Mouse (Mus musculus) erythroid progenitor cell, adult 5-6 weeks (primary cell): Measurements from ENCODE around the gene Yars2. TPM values are rescaled to one million over a fixed set of nuclear protein-coding genes. Genes with fewer than 3 reads are reported as not detected.

Experiments
- ATAC-seq: replicated peaks from 2 replicates; pipeline ENCODE4 v1.8.0; 2016; ENCODE audit warnings: moderate number of reproducible peaks, mild to moderate bottlenecking, moderate TSS enrichment, inconsistent platforms; ENCODE audit not compliant: poor library complexity, low FRiP score, severe bottlenecking
- total RNA-seq, 2 experiments: library from RNA; stranded (forward) in 1 of 2; stranded (reverse) in 1 of 2; fragments of 150-400 nt in 1 of 2; fragments of 186-747, 209-891 nt in 1 of 2; gene quantifications; 2 replicates each; pipeline versions ENCODE4 v1.2.3 to v1.2.4; 2015 to 2017; ENCODE audit warnings: low replicate concordance in 2 of 2

Gene Yars2
- 28.5 and 29.9 TPM in 2 replicates for total RNA-seq (2015; ENCODE audit: low replicate concordance)
- total RNA-seq (2017; ENCODE audit: low replicate concordance), result 0.45 and 2.4 TPM in 2 replicates

GRCm38 (mm10) chr16:16302369-16303137 is at the start of gene Yars2:
Gene Yars2, plus strand, starts transcription at chr16:16302965.
- peak; percentile 99 for ATAC-seq

DNA sequence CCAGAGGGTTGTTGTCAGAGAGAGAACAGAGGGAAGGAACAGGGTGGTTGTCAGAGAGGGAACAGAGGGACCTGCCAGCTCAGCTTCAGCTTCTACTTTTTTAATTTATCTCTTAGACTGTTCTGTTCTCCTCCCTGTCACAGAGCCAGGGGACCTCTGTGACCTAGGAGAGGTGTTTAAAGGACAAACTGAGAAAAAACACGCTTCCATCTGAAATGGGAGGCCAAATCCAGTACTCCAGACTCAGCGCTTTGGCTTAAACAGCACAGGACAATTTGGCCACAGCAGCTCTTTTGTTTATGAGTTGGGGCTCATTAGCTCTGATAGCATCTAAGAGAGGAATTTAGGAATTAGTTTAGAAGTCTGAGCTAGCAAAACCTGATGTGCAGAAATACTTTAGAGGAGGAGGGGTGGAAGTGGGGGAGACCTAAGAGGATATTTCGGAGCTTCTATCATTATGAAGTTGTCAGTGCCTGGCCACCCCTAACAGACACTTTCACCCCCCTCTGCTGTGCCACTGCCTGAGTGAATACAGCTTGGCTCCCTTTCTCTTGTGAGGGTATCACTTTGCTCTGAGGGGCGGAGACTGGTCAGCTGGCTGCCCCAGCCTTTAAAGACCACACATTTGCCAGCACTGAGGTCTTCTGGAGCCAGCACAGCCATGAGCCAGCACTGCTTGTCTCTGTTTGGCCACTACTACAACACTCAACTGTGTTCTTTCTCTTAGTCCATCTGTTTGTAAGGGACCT is 49.3 kb upstream of the Yars2 start:
- ATAC-seq, result no peak

- ATAC-seq, result no peak
Measured at GRCm38 (mm10) chr16:16255217-16255616, 47.5 kb upstream of the Yars2 start.

DNA sequence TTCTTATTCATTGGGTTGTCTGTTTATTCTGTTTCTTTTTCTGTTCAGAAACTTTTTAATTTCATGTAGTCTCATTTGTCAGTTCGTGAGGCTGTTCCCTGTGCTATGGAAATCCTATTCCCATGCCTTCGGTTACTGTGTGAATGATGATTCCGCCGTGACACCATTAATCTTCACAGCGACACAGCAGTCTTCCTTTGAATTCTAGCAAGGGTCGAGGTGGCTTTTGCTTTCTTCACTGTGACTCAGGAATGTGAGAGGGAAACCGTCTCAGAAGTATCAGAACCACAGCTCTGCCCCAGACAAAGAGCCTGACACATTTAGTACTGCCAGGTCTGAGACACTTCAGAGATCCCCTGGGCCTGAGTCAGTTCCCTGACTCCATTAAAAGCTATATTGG is 46.9 kb upstream of the Yars2 start:
- ATAC-seq, result no peak

- ATAC-seq, result no peak
Measured at GRCm38 (mm10) chr16:16256672-16257071, 46.1 kb upstream of the Yars2 start.

- ATAC-seq, result no peak
Measured at GRCm38 (mm10) chr16:16260882-16261281, 41.9 kb upstream of the Yars2 start.

DNA sequence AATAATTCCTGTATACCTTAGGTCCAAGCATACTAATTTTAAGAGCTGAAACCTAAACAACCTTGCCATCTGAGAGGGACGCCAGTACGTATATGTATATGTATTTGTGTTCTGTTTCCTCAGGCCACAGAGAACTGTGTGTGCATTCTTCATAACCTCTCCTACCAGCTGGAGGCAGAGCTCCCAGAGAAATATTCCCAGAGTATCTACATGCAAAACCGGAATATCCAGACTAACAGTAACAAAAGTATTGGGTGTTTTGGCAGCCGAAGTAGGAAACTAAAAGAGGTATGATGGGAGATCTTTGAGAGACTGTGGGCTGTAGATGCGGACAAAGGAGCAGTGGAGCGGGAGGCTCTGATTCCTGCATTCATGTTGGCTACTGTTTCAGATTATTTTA is 41.3 kb upstream of the Yars2 start:
- ATAC-seq, result no peak

GRCm38 (mm10) chr16:16262436-16262835 is 40.3 kb upstream of the Yars2 start:
- no peak for ATAC-seq

DNA sequence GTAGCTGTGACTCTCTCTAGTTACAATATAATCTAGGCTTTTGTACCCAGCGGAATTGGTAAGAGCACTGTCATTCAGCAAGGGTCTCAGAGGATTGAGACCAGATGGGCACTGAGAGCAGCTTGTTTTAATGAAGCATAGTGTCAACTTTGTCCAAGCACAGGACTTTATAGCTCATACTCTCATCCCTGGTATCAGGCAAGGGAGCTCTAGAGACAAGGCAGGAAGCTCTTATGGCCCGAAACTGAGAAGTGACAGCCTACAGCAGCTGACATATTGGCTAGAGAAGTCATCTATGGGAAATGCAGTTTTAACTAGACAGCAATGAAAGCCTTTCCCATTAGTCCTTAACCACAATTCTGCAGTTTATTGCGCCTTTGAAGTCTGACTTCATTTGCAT is 29.8 kb upstream of the Yars2 start:
- no peak for ATAC-seq

DNA sequence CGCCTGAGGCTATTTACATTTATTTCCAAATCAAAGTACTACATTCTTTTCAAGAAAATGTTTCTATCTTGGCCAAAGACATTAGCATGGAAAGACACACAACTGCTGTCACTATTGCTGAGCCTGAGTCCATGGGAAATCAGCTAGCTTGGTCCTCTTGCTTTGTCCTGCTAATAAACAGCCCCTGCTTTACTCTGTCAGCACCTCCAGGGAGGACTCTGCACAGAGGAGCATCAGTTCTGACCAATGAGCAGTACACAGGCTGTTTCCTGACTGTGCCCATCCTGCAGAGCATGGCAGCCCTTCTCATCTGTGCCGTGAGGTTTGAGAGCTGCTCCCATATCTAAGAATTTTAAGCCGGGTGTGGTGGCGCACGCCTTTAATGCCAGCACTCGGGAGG is 29.0 kb upstream of the Yars2 start:
- ATAC-seq, result no peak

- peak; percentile 30; the same call in 1 of the 2 replicates for ATAC-seq
Measured at GRCm38 (mm10) chr16:16303138-16303827, 518 bp downstream of the Yars2 start.

GRCm38 (mm10) chr16:16303888-16304287 is 1.1 kb downstream of the Yars2 start:
- no peak for ATAC-seq

DNA sequence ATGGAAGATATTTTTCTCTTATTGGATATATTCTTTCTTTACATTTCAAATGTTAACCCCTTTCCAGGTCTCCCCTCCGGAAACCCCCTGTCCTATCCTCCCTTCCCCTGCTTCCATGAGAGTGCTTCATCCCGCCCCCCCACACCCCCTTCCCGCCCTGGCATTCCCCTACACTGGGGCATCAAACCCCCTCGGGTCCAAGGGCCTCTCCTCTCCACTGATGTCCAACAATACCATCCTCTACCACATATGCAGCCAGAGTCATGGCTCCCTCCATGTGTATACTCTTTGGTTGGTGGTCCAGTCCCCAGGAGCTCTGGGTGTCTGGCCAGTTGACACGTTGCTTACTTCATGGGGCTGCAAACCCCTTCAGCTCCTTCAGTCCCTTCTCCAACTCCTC is 8.6 kb downstream of the Yars2 start:
- no peak for ATAC-seq

DNA sequence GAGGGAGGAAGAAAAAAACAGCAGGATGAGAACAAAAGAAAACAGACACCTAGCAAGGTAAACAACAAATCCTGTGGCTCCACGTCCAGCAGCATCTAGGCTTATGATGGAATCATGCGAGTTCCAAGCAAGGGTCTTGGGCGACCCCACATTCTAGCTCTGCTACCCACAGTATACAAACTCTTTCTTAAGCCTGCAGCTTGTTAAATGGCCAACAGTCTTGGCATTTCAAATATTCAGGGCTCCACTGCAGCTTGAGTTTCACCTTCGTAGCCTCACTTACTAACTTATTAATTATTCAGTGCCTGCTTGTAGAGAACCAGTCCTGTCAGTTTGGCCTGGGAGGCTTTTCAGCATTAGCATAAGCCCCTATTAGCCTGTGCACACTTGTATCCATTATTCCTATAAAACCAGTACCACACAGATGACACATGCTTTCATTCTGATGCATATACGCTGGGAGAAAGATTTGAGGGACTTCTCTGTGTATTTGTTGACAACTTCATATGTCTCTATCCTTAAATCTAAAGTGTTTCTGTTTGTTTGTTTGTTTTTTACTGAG is 23.1 kb downstream of the Yars2 start:
- no peak for ATAC-seq

GRCm38 (mm10) chr16:16346420-16346819 is 43.7 kb downstream of the Yars2 start:
- no peak for ATAC-seq

DNA sequence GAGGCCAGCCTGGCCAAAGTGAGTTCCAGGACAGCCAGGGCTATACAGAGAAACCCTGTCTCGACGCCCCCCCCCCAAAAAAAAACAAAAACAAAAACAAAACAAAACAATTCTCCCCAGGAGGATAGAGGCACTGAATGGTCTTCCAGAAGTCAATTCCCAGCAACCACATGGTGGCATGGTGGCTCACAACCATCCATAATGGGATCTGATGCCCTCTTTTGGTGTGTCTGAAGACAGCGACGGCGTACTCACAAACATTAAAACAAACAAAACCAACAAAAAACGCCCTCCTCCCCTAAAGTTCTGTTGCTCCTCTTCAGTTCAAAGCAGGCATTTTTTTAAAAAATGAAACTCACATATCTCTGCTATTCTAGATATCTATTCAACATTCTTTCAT is 55.1 kb downstream of the Yars2 start:
- no peak for ATAC-seq

- ATAC-seq, result peak; percentile 99
Measured at GRCm38 (mm10) chr16:16358481-16359100, 55.8 kb downstream of the Yars2 start, which contains the start of gene Dnm1l. Gene Dnm1l, minus strand, starts transcription at chr16:16358959.

DNA sequence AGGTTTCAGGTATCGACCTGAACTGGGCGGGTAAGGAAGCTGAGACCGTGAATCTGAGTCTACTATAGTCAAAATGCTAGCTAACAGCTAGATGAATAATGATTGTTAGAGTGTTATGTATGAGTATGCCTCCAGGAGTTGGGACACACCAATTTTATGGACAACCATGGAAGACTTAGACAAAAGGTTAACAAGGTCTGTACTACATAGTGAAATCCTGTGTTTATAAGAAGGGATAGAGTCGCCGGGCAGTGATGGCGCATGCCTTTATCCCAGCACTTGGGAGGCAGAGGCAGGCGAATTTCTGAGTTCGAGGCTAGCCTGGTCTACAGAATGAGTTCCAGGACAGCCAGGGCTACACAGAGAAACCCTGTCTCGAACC is 56.3 kb downstream of the Yars2 start:
- peak; percentile 28; the same call in 1 of the 2 replicates for ATAC-seq
